Mouse (Mus musculus) adrenal gland, postnatal 36 days (tissue): ENCODE data around the gene Rfx1. TPM values are rescaled to one million over a fixed set of nuclear protein-coding genes. Genes with fewer than 3 reads are reported as not detected.

Experiments used
- DNase-seq, 2 experiments: peaks; one replicate each; pipeline ENCODE4 v3.0.0; 2021; ENCODE audit warnings: mixed read lengths in 1 of 2
- long read RNA-seq, 2 experiments: library from polyadenylated mRNA; stranded (forward); transcript quantifications; one replicate each; pipeline ENCODE4 v2.0.0; 2021; ENCODE audit warnings: borderline sequencing depth in 2 of 2
- total RNA-seq, 2 experiments: library from RNA; stranded (reverse); gene quantifications; 2 replicates each; pipeline ENCODE4 v1.2.3; 2021

Gene Rfx1
- total RNA-seq, result 10 to 100 TPM; 13.2 to 19.9 TPM
- long read RNA-seq, experiment 1, partial matches to known transcripts, result 11 of 12 reads
- long read RNA-seq, experiment 1, other reads (novel, unspliced or antisense), result 1 of 12 reads
- long read RNA-seq, experiment 2, full-length matches to known transcripts, result 3 of 6 reads
- long read RNA-seq, experiment 2, partial matches to known transcripts, result 1 of 6 reads
- long read RNA-seq, experiment 2, other reads (novel, unspliced or antisense), result 2 of 6 reads

DNA sequence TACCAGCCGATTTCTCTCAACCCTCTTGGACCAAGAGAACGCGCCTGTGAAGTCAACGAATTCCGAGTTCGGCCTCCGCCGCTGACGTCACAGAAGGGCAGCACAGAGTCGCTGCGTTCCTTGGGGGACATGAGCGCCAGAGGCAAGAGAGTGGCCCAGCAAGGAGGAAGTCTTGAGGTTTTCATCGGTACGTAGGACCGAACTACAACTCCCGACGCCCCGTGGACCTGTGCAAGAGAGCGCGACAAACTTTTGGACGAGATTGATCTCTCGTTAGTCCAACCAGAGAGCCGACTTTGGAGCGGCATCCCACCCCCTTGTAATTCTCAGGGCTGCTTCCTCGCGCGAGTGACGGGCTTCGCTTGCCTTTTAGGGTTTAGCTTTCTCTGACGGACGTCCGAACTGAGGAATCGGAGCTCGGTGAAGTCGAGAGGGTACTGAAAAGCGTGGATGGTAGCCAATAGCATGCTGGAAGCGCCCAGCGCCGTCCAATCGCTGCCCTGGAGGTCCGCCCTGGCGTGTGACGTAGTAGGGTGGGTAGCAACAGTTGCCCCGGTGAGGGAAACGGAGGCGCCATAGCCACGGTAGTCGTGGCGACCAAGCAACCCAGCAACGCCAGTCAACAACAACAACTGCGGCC, at the start of gene Rfx1:
Gene Rfx1, plus strand, starts transcription at position 544 of the 640 bp plus-strand sequence.
- DNase-seq, result peak; percentile 98 to 99

DNA sequence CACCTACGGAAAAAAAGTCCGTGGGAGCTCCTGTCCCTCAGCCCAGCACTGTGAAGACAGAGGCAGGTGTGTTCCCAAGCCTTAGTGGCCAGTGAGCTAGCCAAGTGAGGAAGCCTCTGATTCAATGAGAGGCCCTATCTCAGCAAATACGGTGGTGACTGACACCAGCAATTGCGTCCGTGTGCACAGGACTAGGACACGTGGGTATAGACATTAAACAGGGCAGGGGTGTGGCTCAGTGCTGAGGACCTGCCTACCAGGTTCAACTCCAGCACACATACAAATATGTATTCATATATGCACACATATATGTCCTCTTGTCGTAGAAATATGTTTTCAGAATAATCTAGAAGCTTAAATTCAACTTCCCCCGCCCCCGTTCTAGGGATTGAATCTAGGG, 46.9 kb upstream of the Rfx1 start:
- DNase-seq, result no peak

DNA sequence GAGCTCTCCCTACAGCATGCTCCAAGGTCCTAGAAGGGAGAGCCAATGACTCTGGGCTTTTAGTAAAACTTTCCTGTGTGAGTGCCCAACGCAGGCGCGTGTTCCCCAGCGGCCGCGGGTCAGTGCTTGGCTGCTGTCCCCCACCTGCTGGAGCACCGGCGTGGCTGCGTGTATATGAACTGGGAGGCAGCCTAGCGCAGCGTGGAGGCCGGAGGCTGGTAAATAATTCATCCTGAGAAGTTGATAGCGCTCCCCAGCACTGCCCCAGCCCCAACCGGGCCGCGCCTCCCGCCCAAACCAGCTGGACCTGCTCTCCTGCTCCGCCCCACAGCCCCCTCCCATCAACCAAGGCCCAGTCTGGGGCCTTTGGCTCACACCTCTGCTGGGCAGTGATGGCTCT, 45.5 kb upstream of the Rfx1 start, which contains the start of gene Palm3:
Gene Palm3, plus strand, starts transcription at position 376 of the 400 bp plus-strand sequence.
- DNase-seq, result no peak

DNA sequence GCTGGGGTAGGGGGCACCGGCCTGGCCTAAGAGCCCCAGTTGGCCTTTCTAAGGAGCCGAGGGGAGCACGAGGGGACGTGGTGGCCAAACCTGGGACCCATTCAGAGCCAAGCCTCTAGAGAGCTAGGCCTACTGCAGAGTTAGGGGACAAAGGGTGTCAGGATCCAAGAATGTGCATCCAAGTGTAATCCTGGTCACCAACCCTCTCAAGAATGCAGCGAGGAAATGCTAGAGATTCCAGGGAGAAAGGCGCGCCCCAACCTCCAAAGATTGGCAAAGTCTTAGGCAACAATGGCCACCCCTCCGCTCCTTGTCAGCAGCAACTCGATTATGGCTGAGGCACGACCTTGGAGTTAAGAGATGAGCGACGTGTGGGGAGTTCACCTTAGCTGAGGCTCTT, 45.1 kb upstream of the Rfx1 start:
- no peak for DNase-seq

DNA sequence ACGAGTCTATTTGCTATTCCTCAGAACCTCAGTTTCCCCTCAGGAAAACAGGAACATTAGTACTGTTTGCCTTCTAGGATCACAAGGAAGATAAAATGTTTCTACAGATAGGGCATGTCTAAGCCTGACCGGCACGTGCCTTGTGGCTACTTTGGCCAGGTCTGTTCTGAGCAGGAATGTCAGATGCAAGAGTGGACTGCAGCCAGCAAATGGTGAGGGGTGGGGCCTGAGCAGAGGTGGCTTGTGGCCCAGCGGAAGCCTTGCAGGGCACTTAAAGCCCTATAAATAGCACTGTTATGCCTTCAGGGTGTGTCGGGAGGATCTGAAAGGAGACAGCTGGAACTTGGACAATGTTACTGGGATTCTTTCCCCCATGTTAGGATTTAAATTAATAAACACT, 43.5 kb upstream of the Rfx1 start:
- DNase-seq, result no peak

DNA sequence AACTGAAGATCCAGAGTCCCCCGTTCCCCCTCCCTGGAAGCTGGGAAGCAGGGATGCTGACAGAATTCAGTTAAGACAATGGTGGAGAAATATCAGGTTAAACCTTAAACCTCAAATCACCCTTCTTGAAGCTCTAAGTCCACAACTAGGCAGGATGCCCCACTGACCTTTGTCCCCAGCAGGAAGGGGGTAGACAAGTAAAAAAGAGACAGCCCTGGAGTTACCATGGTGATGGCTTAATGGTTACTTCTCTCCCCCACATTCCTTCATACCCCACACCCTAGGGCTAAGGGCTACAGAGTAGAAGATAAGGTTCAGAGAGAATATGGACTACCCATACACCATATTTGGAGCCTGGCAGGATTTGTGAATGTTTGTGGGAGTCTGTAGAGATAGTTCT, 43.0 kb upstream of the Rfx1 start:
- DNase-seq, result no peak

DNA sequence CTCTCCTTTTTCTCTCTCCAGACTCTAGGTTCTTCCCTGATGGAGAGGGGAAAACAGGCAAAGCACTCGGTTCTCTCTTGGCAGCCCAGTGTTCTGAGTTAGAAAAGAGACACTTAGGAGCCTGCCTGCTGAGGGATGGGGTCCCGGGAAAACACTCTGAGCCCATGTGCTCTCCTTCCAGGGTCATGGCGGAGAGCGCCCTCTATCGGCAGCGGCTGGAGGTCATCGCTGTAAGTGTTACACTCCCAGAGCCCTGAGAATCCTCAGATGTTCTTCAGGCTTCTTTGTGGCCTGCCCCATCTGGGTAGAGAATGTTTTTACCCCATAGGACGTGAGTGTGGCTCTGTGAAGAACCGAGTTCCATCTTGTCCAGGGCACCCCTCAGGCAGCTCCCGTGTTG, 42.5 kb upstream of the Rfx1 start:
- DNase-seq, result peak; percentile 64 to 72

DNA sequence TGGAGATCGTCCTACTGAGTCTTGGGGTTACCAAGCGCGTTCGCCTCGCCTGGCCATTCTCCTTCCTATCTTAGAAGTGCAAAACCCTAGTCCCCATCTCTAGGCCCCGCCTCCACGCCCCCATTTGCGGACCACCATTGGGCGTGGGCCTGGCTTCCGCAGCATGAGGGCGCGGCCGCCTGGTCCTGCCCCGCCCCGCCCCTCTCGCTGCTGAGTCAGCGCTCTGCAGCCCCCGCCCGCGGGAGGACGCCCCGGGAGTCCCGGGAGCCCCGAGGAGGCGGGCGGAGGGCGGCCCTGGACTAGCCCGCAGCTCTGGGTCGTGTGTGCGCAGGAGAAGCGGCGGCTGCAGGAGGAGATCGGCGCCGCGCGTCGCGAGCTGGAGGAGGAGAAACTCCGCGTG, 40.8 kb upstream of the Rfx1 start:
- peak; percentile 69 to 81 for DNase-seq

DNA sequence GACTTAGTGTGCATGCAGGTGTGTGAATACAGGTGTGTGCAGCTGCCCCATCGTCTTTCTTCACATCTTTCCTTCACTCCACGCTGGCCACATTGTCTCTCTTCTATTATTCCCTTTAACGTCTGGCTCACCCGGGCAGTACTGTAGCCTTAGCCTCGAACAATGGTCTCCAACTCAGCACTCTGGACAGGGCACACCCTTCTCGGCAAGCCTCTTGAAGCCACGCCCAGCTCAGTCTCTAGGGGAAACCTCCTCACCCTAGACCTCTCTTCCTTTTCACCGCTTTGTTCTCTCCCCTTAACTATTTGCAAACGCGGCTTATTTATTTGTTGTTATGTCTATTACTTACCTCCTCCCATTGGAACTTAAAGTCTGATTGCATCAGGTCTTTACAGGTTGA, 39.2 kb upstream of the Rfx1 start:
- DNase-seq, result no peak

DNA sequence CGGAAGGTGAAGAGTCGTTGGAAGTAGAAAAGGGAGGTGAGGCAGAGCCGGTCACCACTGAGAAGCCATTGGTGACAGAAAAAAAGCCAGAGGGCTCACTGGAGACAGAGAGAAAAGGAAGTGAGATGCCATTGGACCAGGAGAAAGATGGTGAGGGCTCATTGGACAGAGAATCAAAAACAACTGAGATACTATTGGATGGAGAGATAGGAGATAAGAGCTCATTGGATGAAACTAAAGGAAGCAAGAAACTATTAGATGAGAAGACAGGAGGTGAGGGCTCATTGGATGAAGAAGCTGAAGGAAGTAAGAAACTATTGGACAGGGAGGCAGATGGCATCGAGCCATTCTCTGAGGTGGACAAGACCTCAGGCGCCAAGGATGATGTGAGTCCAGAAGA, 37.4 kb upstream of the Rfx1 start:
- no peak for DNase-seq

DNA sequence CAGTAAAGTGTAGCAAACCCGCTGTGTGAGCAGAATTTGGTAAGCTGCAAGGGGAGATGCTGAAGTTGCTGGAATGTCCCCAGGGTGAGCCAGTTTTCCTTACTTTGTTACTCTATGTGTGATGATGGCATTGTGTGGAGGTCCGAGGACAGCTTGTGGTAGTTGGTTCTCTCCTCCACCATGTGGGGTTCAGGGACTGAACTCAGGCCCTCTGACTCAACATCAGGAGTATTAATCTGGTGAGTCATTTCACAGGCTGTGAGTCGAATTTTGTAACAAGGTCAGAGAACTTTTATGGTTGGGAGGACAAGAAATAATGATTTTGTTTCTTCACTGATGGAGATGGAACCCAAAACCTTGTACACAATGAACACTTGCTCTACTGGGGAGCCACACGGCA, 33.9 kb upstream of the Rfx1 start:
- peak; percentile 39 to 45 for DNase-seq

DNA sequence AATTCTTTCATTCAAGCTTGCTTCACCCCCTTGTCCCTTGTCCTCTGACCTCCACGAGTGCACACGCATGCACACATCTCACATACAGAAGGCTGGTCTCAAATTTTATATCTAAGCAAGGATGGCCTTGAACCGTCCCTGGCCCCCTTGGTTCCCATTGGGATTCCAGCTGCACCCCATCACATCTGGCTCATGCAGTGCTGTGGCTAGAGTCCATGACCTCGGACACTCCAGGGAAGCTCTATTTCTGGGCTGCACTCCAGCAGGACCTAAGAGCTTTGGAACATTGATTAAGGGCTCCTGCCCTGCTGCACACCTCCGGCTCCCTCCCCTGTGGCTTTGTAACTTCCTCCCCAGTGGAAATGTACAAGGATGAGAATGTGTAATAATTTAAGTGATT, 28.6 kb upstream of the Rfx1 start:
- DNase-seq, result peak; percentile 71 to 76

DNA sequence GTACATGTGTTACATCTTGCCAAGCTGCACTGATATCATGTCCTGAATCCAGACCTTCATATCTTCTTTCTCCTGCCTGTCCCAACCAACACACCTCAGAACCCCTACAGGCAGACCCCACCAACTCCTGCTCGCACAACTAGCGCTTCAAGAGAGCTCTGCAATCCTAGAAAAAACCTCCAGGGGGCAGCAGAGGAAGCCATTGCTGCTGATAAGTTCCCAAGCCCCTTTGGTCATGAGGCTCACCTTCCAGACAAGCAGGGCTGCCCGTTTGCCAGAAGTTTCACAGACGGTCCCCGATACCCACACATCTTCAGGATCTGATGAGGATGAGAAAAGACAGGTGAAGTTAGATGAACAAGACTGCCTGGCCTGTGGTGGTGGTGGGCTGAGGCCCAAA, 27.6 kb upstream of the Rfx1 start:
- DNase-seq, result peak; percentile 75 to 79

DNA sequence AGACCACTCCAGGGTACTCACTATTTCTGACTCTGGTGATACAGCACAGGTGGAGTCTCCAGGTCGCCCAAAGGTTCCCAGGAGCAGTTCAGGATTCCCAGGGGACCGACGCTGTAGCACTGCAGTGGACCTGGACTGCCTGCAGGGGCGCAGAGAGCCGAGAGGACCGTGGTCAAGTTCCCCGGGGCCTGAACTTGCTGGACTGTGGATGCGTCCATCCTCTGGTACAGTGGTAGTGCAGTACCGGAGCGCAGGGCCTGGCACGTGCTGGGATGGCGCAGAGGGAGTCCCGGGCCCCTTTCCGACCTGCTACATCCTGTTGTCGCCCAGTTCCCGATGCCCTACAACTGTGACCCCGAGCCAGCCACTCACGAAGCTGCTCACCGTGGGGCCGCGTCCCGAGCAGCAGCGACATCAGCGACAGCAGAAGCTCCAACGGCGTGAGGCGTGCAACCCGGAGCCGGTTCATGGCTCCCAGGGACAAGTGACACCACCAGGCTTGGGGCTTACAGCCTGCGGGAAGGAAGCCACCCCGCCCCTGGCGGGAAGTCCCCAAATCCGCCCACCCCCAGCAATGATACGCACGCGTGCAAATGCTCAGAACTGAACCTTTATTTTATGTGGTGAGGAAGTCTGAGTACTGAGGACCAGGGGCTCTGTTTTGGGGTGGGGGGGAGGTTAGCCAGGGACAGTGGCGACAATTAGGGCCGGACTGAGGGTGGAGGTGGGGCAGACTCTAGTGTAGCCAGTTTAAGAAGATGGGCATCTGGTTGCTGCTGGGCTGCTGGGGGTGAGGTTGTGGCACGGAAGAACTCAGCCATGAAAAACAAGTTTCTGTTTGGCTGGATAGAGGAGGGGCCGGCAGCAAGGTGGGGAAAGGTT, 24.3 kb upstream of the Rfx1 start, which contains the start of gene Il27ra:
Gene Il27ra, minus strand, starts transcription at position 524 of the 882 bp plus-strand sequence.
- DNase-seq, result peak; percentile 77 to 85

DNA sequence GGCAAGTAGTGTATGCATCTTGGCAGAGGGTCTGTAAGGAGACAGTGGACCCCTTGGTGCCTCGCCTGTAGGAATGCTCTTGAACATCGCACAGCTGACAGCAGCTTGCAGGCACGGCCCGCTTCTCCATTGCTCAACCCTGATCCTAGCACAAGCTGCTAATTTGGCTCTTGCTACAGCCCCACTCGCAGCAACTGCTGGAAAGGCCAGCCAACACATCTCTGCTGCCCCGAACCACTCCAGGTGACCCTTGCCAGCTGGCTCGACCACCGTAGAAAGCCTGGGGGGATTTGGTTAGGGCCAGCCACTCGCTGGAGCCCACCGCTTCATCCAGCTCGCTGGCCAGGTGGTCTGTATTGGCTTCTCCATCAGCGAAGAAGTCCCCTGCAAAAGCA, 23.7 kb upstream of the Rfx1 start:
- no peak for DNase-seq

DNA sequence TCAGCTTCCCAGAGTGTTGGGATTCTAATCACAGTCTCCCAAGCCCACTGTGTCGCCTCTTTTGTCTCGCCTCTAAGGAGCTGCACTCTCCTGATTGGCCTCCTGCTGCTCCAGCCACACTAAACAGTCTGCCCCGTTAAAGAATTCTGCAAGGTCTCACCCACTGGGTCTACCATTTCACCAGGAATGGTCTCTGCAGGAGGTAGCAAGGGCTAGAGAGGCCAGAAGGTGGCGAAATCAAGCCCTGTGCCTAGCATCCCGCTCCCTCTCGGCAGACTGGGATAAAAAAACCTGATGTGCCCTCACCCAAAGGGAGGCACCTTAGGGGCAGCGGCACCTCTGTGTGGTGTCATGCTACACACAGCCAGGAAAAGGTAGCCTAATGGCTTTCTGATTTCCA, 22.5 kb upstream of the Rfx1 start:
- DNase-seq, result no peak

DNA sequence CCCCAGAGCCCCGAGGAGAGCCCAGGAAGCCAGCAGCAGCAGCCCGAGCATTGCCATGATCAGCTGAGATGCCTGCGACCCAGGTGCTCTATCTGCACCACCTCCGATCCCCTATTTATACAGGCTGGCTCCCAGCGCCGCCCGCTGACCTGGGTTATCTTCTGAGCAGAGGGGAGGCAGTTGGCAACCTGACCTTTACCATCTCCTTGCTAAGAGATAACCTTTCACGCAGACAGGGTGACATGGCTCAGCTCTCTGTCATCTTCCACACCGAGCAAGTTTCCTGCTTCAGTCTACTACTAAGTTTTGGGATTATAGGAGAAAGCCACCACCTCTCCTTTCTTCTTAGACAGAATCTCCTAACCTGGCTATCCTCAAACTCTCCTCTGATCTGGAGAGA, 21.7 kb upstream of the Rfx1 start, which contains the start of gene Rln3:
Gene Rln3, minus strand, starts transcription at position 101 of the 400 bp plus-strand sequence.
- no peak for DNase-seq

DNA sequence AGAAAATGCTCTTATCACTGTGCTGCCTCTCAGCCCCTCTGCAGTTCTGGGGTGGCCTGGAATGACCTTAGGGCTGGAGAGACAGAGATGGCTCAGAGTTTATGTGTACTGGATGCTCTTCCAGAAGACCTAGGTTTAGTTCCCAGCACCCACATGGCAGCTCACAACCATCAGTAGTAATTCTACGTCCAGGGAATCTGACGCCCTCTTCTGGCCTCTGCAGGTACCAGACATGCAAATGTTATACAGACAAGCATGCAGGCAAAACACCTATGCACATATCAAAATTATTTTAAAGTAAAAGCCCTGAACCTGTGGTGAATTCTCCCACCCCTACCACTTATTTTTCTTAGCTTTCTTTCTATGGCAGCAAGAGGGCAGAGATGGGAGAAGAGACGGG, 20.1 kb upstream of the Rfx1 start:
- DNase-seq, result no peak

DNA sequence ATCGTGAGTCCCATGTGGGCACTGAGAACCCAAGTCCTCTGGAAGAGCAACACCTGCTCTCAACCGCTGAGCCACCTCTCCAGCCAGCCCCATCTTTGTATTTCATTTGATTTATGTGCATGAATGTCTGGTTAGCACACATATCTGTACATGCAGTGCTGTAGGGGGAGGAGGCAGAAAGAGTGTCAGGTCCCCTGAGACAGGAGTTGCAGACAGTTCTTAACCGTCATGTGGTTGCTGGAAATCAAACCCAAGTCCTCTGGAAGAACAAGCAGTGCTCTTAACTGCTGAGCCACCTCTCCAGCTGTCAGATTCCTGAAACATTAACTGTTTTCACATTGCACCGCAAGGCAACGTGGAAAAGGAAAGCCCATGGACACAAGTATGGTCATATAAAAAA, 18.5 kb upstream of the Rfx1 start:
- DNase-seq, result no peak

DNA sequence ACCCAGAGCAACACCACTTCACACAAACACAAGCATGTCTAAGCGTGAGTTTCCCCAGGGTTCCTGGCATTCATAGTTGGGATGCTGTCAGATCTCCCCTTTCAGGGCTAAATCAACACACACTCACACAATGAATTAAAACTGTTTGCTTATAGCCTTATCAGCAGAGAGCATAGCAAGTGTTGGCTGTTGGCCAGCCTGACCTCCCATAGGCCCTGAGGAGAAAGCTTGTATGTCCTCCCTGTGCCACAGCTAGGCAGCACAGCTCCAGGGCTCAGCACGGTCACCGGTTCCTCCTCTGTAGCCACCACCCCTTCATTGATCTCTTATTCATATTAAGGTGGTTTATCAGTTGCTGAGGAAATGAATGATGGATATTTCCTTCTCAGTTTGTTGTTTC, 13.9 kb upstream of the Rfx1 start:
- no peak for DNase-seq

DNA sequence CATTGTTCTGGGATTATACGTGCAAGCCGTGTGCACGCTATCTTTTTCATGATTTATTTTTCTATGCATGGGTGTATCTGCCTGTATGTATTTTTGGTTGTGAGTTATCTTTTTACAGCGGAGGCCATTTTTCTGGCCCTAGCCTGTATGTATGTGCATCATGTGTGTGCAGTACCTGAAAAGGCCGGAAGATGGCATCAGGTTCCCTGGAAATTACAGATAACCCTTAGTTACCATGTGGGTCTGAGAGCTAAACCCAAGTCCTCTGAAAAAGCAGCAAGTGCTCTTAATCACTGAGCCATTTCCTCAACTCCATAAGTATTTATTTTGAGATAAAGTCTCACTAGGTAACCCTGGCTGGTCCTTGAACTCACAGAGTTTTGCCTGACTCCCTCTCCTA, 13.4 kb upstream of the Rfx1 start:
- DNase-seq, result no peak

DNA sequence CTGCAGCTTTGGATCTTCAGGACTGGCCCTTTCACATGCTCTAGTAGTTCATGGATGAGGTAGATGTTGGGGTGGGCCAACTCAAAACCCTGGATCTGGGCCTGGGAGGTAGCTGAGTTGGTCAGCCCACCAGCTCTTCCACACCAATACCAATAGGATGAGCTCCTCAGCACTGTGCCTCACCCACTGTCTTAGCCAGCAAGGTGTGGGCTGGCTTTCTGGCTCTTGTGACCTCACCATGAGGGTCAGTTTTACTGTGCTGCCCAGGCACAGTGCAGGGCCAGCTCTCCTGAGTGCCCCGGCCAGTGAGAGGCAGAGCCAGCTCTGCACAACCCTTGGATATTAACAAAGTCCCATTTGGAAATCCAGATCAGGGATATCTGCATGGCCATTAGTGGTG, 8.8 kb upstream of the Rfx1 start:
- DNase-seq, result no peak

DNA sequence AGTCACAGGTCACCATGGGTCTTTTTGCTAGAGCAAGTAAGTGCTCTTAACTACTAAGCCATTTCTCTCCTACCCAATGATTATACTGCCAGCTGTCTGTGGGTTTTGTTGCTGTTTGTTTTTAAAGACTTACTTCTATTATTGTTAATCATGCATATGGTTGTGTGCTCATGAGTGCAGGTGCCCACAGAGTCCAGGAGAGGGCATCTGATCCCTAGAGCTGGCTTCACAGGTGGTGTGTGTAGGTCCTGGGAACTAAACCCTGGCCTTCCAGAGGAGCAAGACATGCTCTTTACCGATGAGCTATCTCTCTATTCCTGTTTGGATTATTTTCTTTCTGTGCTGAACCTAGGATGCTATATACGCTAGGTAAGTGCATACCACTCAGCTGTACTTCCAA, 7.4 kb upstream of the Rfx1 start:
- no peak for DNase-seq
